Mouse (Mus musculus) midbrain, embryonic 13.5 days (tissue): ENCODE measurements around the gene C330007P06Rik. TPM values are rescaled to one million over a fixed set of nuclear protein-coding genes. Genes with fewer than 3 reads are reported as not detected.
"Not testable (repeated sequence)": the region's sequence is repeated elsewhere in the genome, so short reads cannot be mapped to it uniquely, and the experiment has no call there.

Experiments used
- ATAC-seq: fragments of 200-750 bp; cut with Nextera tagmentation; 2 replicates; pipeline ENCODE4 v1.8.0; 2017; ENCODE audit warnings: mild to moderate bottlenecking, moderate TSS enrichment, moderate library complexity
- H3K27ac ChIP-seq: fragments of 300-500 bp; sonication (generic); 2 replicates; pipeline ENCODE4 v1.5.1; 2015; ENCODE audit warnings: inconsistent platforms, mild to moderate bottlenecking, moderate library complexity
- H3K27me3 ChIP-seq: fragments of 300-500 bp; sonication (generic); 2 replicates; pipeline ENCODE4 v1.6.1; 2015; ENCODE audit warnings: mild to moderate bottlenecking, inconsistent platforms
- H3K36me3 ChIP-seq: fragments of 300-500 bp; sonication (generic); 2 replicates; pipeline ENCODE4 v1.6.1; 2015; ENCODE audit warnings: mild to moderate bottlenecking, inconsistent platforms
- H3K4me1 ChIP-seq: fragments of 300-500 bp; sonication (generic); replicated peaks from 2 replicates; pipeline ENCODE4 v1.6.1; 2015; ENCODE audit warnings: inconsistent platforms
- H3K4me2 ChIP-seq: fragments of 300-500 bp; sonication (generic); replicated peaks from 2 replicates; pipeline ENCODE4 v1.6.1; 2015; ENCODE audit warnings: moderate library complexity, mild to moderate bottlenecking, inconsistent platforms
- H3K4me3 ChIP-seq: fragments of 300-500 bp; sonication (generic); replicated peaks from 2 replicates; pipeline ENCODE4 v1.5.1; 2015; ENCODE audit warnings: mild to moderate bottlenecking, inconsistent platforms
- H3K9ac ChIP-seq: fragments of 300-500 bp; sonication (generic); replicated peaks from 2 replicates; pipeline ENCODE4 v1.6.1; 2015; ENCODE audit warnings: mild to moderate bottlenecking, inconsistent platforms
- H3K9me3 ChIP-seq: fragments of 300-500 bp; sonication (generic); 2 replicates; pipeline ENCODE4 v1.6.1; 2016; ENCODE audit warnings: mild to moderate bottlenecking, inconsistent platforms
- WGBS: fragments of 180-500 bp; shearing (Covaris S2); methylation state at CpG from one replicate; pipeline ENCODE4 v1.1.7; 2015; 5-methylcytosine and 5-hydroxymethylcytosine counted together
- polyA plus RNA-seq: library from polyadenylated mRNA; unstranded; fragments of >200 nt; fragmentation: Nextera tagmentation; extraction: Ambion mirVana; gene quantifications from 2 replicates; pipeline ENCODE4 v1.2.1, GENCODE M21; 2015

C330007P06Rik gene
- polyA plus RNA-seq, 1 experiment from 2014 or later, result 18.9 TPM

DNA sequence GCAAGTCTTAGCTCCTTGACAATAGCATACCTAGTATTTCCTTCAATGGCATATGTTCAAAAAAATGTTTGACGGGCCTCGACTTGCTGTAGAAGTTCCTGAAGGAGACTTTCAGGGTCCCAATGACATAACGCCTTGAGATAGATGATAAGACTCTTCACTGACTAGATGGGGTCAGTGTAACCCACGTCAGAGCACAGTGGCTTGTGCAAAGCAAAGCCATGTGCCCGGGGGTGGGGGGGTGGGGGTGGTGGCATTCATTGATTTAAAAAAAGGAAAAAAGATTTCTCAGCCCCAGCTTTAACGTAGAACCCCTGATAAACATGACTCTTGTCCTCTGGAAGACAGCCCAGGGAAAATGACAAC lies 65.6 kb downstream of the C330007P06Rik start:
- WGBS, result 79% methylated on average over 6 of the region's 6 CpGs
- H3K9me3 ChIP-seq, result no peaks in the 10 kb centered on the region
- peak overlapping the region; percentile 51 for H3K4me2 ChIP-seq
- peak overlapping the region; percentile 32 for H3K4me3 ChIP-seq
- H3K36me3 ChIP-seq, result no peaks in the 10 kb centered on the region
- H3K9ac ChIP-seq, result no peak overlapping the region
- H3K27me3 ChIP-seq, result no peaks in the 10 kb centered on the region
- peak overlapping the region; percentile 78 for H3K27ac ChIP-seq
- ATAC-seq, result peak; percentile 62
- peaks cover 6% of the 10 kb centered on the region for H3K4me1 ChIP-seq

DNA sequence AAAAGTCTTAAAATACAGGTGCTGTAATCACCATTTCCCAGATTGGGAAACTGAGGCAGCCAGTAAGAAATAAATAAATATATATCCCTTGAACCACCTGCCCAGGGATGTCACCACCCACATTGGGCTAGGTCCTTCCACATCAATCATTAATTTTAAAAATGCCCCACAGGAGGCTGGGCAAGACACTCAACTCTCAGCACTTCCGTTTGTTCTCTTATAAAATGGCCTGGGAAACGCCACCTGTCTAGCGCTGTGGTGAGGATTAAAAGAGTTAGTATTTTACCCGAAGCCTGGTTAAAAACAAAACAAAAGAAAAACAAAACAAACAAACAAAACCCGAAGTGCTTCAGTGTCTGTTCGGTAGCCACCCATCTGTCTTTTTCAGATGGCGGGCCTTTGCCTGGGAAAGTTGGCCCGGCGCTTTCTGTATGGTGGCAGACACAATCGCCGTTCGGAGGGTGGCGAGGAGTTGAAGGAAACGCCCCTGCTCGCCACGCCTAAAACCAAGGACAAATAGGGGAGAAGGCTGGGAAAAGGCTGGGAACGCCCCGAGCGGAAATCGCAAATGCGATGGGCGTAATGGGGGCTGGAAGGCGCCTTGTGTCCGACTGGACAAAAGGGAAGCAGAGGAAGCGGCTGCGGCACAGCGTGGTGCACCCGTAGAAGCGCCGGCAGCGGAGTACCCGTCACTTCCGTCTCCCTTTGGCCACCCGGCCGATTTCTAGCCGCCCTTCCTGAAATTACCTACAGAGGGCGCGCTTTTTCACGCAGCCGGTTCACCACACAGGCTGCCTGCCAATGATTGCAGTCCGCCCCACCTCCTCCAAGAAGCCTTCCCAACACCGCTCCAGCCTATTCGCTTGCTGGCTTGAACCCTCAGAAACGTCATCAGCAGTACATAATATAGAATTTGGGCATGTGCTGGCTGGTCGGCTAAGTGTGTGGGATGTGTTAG lies 66.3 kb downstream of the C330007P06Rik start:
- peak; percentile 93 for ATAC-seq
- Histone ChIP-seq H3K36me3 (no peaks in the 10 kb centered on the region), H3K4me3 (peak overlapping the region; percentile 32), H3K4me2 (peak overlapping the region; percentile 51), H3K9me3 (no peaks in the 10 kb centered on the region), H3K4me1 (peaks cover 6% of the 10 kb centered on the region), H3K27me3 (no peaks in the 10 kb centered on the region), H3K27ac (peak overlapping the region; percentile 78), H3K9ac (peak overlapping the region; percentile 34; the same call in 1 of the 2 replicates)
- 15% methylated on average over 45 of the region's 45 CpGs for whole genome bisulfite sequencing

DNA sequence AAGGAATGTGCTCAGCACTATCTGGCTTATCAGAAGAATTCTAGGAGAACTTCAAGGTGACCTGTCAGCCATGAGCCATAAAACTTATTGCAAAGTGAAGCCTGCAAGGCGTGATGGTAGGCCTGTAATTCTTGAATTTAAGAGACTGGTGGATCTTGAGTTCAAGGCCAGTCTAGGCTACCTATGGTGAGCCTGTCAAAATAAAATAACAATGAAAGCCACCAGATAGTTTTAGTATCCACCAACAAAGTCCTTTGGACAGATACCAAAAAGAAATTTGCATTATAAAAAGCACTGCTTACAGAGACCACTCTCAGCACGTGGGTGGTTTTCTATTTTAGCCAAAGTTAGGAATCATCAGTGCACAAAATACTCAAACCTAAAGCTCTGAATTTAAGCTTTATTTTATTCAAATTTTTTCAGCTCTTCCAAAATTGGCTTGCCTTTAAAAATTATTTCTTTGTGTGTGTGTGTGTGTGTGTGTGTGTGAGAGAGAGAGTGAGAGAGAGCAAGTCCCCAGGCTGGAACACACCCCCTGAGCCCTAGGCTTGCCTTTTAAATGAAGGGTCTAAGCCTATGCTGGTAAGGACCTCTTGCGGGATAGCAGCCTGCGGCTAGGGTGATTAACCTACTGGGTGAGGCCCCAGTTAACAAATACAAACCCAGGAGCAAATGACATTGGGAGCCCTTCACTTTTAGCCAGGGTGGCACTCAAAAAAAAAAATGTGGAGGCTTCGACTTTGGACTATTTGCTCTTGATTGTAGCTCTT lies 68.3 kb downstream of the C330007P06Rik start:
- no peak overlapping the region for H3K27ac ChIP-seq
- no peaks in the 10 kb centered on the region for H3K9me3 ChIP-seq
- no peak for ATAC-seq
- H3K27me3 ChIP-seq, result no peaks in the 10 kb centered on the region
- H3K36me3 ChIP-seq, result no peaks in the 10 kb centered on the region
- no peak overlapping the region for H3K4me2 ChIP-seq
- WGBS, result 44% methylated on average over 5 of the region's 5 CpGs
- H3K4me1 ChIP-seq, result peaks cover 6% of the 10 kb centered on the region
- no peak overlapping the region for H3K4me3 ChIP-seq
- no peak overlapping the region for H3K9ac ChIP-seq

DNA sequence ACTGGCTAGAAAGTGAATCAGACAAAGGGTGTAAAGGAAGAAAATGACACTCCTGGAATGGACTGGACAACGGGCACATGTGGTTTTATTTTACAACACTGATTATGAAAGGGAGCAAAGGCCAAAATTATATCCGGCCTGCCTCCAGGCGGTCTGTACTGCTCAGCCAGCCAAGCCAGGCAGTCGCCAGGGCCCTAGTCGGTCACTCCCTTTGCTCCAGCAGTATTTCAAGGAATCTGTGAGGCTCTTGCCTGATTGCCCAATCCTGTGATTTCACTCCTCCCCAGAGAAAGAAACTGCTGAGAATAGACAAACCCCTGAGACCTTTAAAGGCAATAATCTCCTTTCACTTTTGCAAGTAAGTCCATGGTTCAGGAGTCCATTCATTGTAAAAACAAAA lies 69.7 kb downstream of the C330007P06Rik start:
- WGBS, result 71% methylated on average over 5 of the region's 5 CpGs
- H3K36me3 ChIP-seq, result no peaks in the 10 kb centered on the region
- H3K9me3 ChIP-seq, result no peaks in the 10 kb centered on the region
- no peak overlapping the region for H3K4me3 ChIP-seq
- H3K4me1 ChIP-seq, result peaks cover 6% of the 10 kb centered on the region
- H3K27me3 ChIP-seq, result no peaks in the 10 kb centered on the region
- ATAC-seq, result no peak
- no peak overlapping the region for H3K4me2 ChIP-seq
- no peak overlapping the region for H3K27ac ChIP-seq
- H3K9ac ChIP-seq, result no peak overlapping the region

DNA sequence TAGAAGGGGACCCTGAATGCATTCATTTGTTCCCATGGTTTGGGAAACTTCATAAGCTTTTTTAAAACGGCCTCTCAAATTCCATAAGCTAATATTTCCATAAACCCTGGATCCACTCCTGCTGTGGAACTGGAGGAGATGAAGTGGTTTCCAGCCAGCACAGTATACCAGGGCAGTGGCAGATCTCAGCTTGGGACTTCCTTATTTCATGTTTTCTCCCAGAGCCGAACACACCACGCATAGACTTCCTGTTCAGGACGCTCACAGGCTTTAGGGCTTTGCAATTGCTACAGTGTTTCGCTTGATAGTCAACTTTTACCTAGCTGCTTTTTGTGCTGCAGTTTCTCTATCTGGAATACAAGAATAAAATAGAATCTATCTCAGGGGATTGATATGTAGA lies 70.7 kb downstream of the C330007P06Rik start:
- WGBS, result 84% methylated on average over 5 of the region's 5 CpGs
- H3K4me1 ChIP-seq, result peaks cover 6% of the 10 kb centered on the region
- no peak for ATAC-seq

DNA sequence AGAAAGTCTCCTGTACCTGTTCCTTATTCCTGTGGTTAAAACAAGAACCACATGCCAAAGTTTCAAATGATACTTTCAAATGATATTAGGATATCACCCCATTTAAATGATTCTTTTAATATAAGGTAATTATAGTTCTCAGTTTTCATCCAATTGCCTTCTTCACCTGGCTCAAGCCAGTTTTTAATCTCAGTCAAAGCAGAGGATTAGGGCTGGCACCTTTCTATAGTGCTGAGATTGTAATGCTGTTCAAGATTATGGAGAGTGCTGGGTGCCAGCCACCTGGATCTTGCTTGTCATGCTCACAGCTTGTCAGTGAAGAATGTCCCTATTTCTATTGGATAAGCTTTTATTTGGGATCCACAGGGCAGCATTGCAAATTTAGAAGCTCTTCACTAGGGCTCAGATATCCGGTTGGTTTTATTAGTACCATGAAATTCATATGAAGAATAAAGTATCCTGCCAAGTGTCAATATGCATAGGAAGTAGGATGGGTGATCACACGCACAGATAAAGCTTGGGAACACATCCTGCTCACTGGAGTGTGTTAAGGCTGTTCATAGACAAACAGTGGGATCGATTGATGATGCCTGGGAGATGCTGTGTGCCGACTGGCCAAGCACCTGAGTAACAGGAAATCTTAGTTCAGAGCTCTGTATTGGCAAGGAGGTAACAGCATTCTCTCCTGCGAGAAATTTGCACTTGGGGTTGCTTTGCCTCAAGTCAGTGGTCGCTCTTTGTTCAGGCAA lies 74.6 kb downstream of the C330007P06Rik start:
- WGBS, result 48% methylated on average over 6 of the region's 6 CpGs
- Histone ChIP-seq H3K4me1 (peaks cover 8% of the 10 kb centered on the region; the same call in 1 of the 2 replicates), H3K36me3 (peaks cover 7% of the 10 kb centered on the region), H3K27ac (no peak overlapping the region), H3K27me3 (no peaks in the 10 kb centered on the region), H3K9me3 (no peaks in the 10 kb centered on the region), H3K4me2 (no peak overlapping the region), H3K4me3 (no peak overlapping the region), H3K9ac (no peak overlapping the region)
- no peak for ATAC-seq

More for the DNA sequence above, 70.7 kb downstream of the C330007P06Rik start:
- no peaks in the 10 kb centered on the region for H3K9me3 ChIP-seq
- peaks cover 1% of the 10 kb centered on the region; the same call in 1 of the 2 replicates for H3K36me3 ChIP-seq
- no peak overlapping the region for H3K4me3 ChIP-seq
- no peak overlapping the region for H3K9ac ChIP-seq
- H3K27me3 ChIP-seq, result no peaks in the 10 kb centered on the region
- no peak overlapping the region for H3K4me2 ChIP-seq
- H3K27ac ChIP-seq, result no peak overlapping the region

DNA sequence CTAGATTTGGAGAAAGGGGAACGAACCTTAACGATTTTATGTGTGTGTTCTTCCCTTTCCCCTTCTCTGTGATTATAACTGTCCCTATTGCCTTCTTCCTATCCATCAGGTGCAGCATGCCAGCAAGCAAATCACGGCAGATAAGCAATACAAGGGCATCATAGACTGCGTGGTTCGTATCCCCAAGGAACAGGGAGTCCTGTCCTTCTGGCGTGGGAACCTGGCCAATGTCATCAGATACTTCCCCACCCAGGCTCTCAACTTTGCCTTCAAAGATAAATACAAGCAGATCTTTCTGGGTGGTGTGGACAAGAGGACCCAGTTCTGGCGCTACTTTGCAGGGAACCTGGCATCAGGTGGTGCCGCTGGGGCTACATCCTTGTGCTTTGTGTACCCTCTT lies 77.2 kb downstream of the C330007P06Rik start:
- peak overlapping the region; percentile 78; the same call in 1 of the 2 replicates for H3K9ac ChIP-seq
- WGBS, result 81% methylated on average over 8 of the region's 8 CpGs
- H3K36me3 ChIP-seq, ATAC-seq, H3K27me3 ChIP-seq, H3K9me3 ChIP-seq, H3K4me1 ChIP-seq: not testable (repeated sequence)
- H3K4me2 ChIP-seq, result peak overlapping the region; percentile 55
- H3K27ac ChIP-seq, result peak overlapping the region; percentile 87; the same call in 1 of the 2 replicates
- peak overlapping the region; percentile 65 for H3K4me3 ChIP-seq

DNA sequence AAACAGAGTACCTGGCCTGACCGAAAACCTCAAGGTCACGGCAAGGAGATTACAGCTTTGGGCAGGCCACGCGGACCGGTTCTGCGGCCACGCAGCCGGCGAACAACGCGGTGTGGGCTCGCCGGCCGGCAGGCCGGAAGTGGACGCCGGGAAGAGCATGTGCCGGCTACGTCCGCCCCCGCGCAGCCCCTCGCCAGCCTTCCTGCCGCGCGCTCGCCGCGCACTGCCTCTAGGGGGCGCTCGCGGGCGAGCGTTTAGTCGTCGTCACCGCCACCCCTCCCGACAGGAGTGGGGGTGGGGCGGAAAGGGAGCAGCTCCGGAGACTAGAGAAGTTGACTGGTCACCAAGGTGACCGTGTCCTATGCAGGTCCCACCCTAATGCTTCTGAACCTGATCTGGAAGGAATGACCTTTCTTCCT lies 77.7 kb downstream of the C330007P06Rik start:
- no peaks in the 10 kb centered on the region for H3K27me3 ChIP-seq
- peak overlapping the region; percentile 78 for H3K9ac ChIP-seq
- H3K4me3 ChIP-seq, result peak overlapping the region; percentile 65
- peaks cover 8% of the 10 kb centered on the region; the same call in 1 of the 2 replicates for H3K4me1 ChIP-seq
- peak overlapping the region; percentile 87 for H3K27ac ChIP-seq
- H3K9me3 ChIP-seq, result no peaks in the 10 kb centered on the region
- WGBS, result 33% methylated on average over 40 of the region's 41 CpGs
- ATAC-seq, result peak; percentile 88
- H3K4me2 ChIP-seq, result peak overlapping the region; percentile 55
- peaks cover 7% of the 10 kb centered on the region for H3K36me3 ChIP-seq

DNA sequence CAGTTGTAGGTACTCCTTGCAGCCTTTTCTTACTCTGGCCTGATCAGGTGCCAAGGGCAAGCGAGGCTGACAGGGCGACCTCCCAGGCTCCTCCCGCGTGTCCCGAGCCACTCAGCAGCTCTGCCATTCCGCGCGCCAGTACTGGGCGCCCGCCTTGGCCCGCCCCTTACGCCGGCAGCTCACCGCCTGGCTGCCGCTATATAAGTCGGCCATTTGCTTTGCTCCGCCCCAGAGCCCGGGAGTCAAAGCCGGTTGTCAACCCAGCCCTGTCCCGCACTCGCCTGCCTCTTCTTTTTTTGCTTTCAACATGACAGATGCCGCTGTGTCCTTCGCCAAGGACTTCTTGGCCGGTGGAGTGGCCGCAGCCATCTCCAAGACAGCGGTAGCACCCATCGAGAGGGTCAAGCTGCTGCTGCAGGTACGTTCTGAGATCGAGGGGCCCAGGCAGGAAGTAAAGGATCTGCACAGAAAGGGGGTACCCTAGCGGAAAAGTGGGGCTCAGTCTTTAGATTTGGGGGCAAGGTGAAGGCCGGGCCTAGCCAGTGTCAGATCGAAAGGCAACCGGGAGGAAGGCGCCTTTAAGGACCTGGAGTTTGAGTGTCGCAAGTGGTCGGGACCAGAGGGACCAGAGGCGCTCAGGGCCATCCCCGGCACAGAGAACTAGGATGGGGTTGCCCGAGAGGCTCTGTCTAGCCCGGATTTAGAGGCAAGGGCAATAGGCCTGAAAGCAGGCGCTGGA lies 78.3 kb downstream of the C330007P06Rik start, which contains the start of gene Slc25a5:
Slc25a5 (plus strand) TSS at position 228 of the 739 bp plus-strand sequence.
- H3K9ac ChIP-seq, result peak within 1 kb of the TSS; percentile 78
- no peaks in the 10 kb centered on the region for H3K9me3 ChIP-seq
- peaks cover 7% of the 10 kb centered on the region for H3K36me3 ChIP-seq
- H3K4me3 ChIP-seq, result peak within 1 kb of the TSS; percentile 65
- ATAC-seq, result peak; percentile 95
- peak within 1 kb of the TSS; percentile 87 for H3K27ac ChIP-seq
- WGBS, result 29% methylated on average over 40 of the region's 41 CpGs
- peaks cover 8% of the 10 kb centered on the region; the same call in 1 of the 2 replicates for H3K4me1 ChIP-seq
- H3K27me3 ChIP-seq, result no peaks in the 10 kb centered on the region
- H3K4me2 ChIP-seq, result peak within 1 kb of the TSS; percentile 55

DNA sequence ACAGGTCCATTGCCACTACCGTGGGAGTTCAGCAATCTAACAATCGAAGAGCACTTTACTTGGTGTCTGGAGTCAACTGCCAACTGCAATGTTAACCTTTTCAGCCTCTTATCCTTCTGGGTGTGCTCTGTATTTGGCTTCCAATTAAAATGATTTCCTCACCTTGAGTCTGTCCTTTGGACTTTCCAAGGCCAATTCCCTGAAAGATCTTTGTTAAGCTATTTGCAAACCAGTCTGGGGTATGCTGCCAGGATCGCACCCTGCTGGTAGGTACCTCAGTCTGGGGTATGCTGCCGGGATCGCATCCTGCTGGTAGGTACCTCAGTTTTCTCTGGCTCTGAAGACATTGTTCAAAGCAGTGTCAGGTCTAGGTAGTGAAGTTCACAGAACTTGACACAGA lies 79.3 kb downstream of the C330007P06Rik start:
- Histone ChIP-seq H3K27ac (no peak overlapping the region), H3K27me3 (no peaks in the 10 kb centered on the region), H3K36me3 (peaks cover 7% of the 10 kb centered on the region), H3K9me3 (no peaks in the 10 kb centered on the region), H3K4me3 (no peak overlapping the region), H3K4me1 (peaks cover 8% of the 10 kb centered on the region; the same call in 1 of the 2 replicates), H3K9ac (no peak overlapping the region), H3K4me2 (no peak overlapping the region)
- no peak for ATAC-seq
- WGBS, result 59% methylated on average over 5 of the region's 5 CpGs

DNA sequence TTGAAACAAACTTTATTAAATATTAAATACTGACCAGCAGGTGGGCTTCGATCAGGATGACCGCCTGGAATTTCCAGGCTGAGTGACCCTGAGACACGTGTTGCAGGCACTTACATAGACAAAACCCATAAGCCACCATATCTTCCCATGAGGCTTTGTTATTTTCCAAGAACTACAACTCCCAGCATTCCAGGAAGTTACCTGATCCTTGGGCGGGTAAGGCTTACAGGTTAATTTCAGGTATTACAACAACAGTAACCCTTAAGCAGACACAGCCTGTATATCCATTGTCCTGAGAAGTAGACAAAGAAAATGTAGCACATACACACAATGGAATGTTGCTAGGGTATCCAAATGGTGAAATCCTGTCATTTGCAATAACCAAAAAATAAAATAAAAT lies 84.6 kb downstream of the C330007P06Rik start:
- Histone ChIP-seq H3K4me1 (no peaks in the 10 kb centered on the region), H3K4me2 (no peak overlapping the region), H3K4me3 (no peak overlapping the region), H3K36me3 (no peaks in the 10 kb centered on the region), H3K9me3 (no peaks in the 10 kb centered on the region), H3K9ac (no peak overlapping the region), H3K27ac (no peak overlapping the region), H3K27me3 (no peaks in the 10 kb centered on the region)
- no peak for ATAC-seq
- 64% methylated on average over 4 of the region's 4 CpGs for WGBS
